Mouse (Mus musculus) CH12F3 (cell line): Measurements from ENCODE around the gene Wap.

Experiments used
- in situ Hi-C: fragments of 300-500 bp; cut with MboI; formaldehyde crosslinking; loops from 2 replicates; pipeline ENCODE4 v1.14.3; 2020; ENCODE audit warnings: low sequenced_read_pairs

Gene Wap

GRCm38 (mm10) chr11:6629655-6630054, 8.8 kb downstream of the Wap start:
- in situ Hi-C loops = no loop called here

- in situ Hi-C loops = no loop called here
Observed at GRCm38 (mm10) chr11:6628568-6628967, 9.9 kb downstream of the Wap start.

GRCm38 (mm10) chr11:6627731-6628130, 10.7 kb downstream of the Wap start:
- in situ Hi-C loops = no loop called here

GRCm38 (mm10) chr11:6626388-6626772, 12.1 kb downstream of the Wap start:
- in situ Hi-C loops = no loop called here

GRCm38 (mm10) chr11:6625478-6626387, 12.7 kb downstream of the Wap start, which contains the start of gene Tbrg4:
Tbrg4 (minus strand) TSS chr11:6626067.
- in situ Hi-C loops = no loop called here

GRCm38 (mm10) chr11:6624619-6625382, 13.6 kb downstream of the Wap start:
- in situ Hi-C loops = no loop called here

GRCm38 (mm10) chr11:6623704-6624103, 14.7 kb downstream of the Wap start:
- in situ Hi-C loops = no loop called here

GRCm38 (mm10) chr11:6615250-6616205, 22.9 kb downstream of the Wap start:
- in situ Hi-C loops = no loop called here

- in situ Hi-C loops = no loop called here
Observed at GRCm38 (mm10) chr11:6605491-6606399, 32.7 kb downstream of the Wap start, which contains the start of gene Nacad. Nacad (minus strand) TSS chr11:6606053.

- in situ Hi-C loops = no loop called here
Observed at GRCm38 (mm10) chr11:6605021-6605481, 33.4 kb downstream of the Wap start.

GRCm38 (mm10) chr11:6604604-6604936, 33.9 kb downstream of the Wap start:
- in situ Hi-C loops = no loop called here

- in situ Hi-C loops = no loop called here
Observed at GRCm38 (mm10) chr11:6603887-6604603, 34.4 kb downstream of the Wap start.

GRCm38 (mm10) chr11:6603224-6603623, 35.2 kb downstream of the Wap start:
- in situ Hi-C loops = no loop called here

GRCm38 (mm10) chr11:6602662-6603061, 35.8 kb downstream of the Wap start:
- in situ Hi-C loops = no loop called here

GRCm38 (mm10) chr11:6601649-6602480, 36.6 kb downstream of the Wap start:
- in situ Hi-C loops = no loop called here

- in situ Hi-C loops = no loop called here
Observed at GRCm38 (mm10) chr11:6600284-6600944, 38.0 kb downstream of the Wap start.

- in situ Hi-C loops = no loop called here
Observed at GRCm38 (mm10) chr11:6599831-6600230, 38.6 kb downstream of the Wap start.
